ENCODE assay signal across 8 mouse cellular contexts in the genomic region with DNA sequence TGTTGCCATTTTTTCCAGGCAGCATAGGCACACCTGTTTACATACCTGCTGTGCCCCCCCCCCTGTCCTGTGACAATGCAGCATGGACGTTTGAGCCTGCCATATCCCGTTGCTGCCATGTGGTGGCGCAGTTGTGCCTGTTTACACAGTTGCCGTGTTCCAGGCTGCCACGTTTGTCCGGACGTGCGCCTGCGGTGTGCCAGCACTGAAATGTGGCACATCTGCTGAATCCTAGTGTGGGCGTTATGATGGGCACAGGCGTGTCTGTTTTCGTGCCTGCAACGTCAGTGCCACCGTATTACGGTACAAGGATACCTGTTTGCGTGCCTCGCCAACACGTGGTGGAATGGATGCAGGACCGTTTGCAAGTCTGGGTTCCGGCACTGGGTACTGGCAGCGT. TPM values are rescaled to one million over a fixed set of nuclear protein-coding genes. Genes with fewer than 3 reads are reported as not detected.
DNase-seq lines count a peak whose midpoint lies in the region; ATAC-seq and TF ChIP-seq lines count a peak whose summit lies in the region.

No protein-coding gene starts in this region.

- H3K27me3 ChIP-seq in heart, embryonic 16.5 days (ENCODE audit: control insufficient read depth, insufficient read depth, low read length): peaks cover 8% of the 10 kb centered on the region; the same call in 1 of the 2 replicates
- no peaks in the 10 kb centered on the region for H3K27me3 ChIP-seq in liver, embryonic 14.5 days (ENCODE audit: control insufficient read depth, insufficient read depth, low read length)

- TF ChIP-seq EP300 in liver, embryonic 14.5 days (IDR thresholded peaks at IDR 0.05; ENCODE audit: low read depth): no peak

- no peak overlapping the region for H3K9ac ChIP-seq in heart, embryonic 16.5 days (ENCODE audit: low read length)
- H3K9ac ChIP-seq in liver, embryonic 14.5 days (replicated peaks): no peak overlapping the region

- peak; percentile 50 for DNase-seq in urinary bladder, postnatal 14 days (ENCODE audit: low spot score)
- DNase-seq in urinary bladder, postnatal 25 days (ENCODE audit: low spot score): no peak
- peak; percentile 66 for DNase-seq in embryo, embryonic 11 days
- peak; percentile 66 to 71 for DNase-seq in kidney, postnatal 25 days
- DNase-seq in liver, embryonic 14.5 days (ENCODE audit: low read depth in 3 of 3, low spot score in 3 of 3): no peak
- peak; percentile 51 for DNase-seq in neural tube, embryonic 10.5 days (ENCODE audit: extremely low spot score, low spot score)
- peak; percentile 73 for DNase-seq in thymus, postnatal 4 days

- no peak overlapping the region for H3K27ac ChIP-seq in heart, embryonic 16.5 days (ENCODE audit: low read length)
- H3K27ac ChIP-seq in liver, embryonic 14.5 days: no peak overlapping the region

- peak; percentile 78 for TF ChIP-seq CTCF in liver, embryonic 14.5 days (IDR thresholded peaks at IDR 0.05; ENCODE audit: low read depth)

- H3K4me2 ChIP-seq in heart, embryonic 16.5 days (ENCODE audit: low read depth, low read length): peak overlapping the region; percentile 20; the same call in 1 of the 2 replicates
- no peak overlapping the region for H3K4me2 ChIP-seq in liver, embryonic 14.5 days (ENCODE audit: low read depth)

- no peaks in the 10 kb centered on the region for H3K4me1 ChIP-seq in heart, embryonic 16.5 days (ENCODE audit: control insufficient read depth, insufficient read depth, low read length)
- 0 out of 4 replicates have a peak, but pooled peaks cover 0 to 2% of the 10 kb centered on the region in 2 experiments for H3K4me1 ChIP-seq in liver, embryonic 14.5 days (replicated peaks; ENCODE audit: control insufficient read depth in 2 of 2, insufficient read depth in 2 of 2, low read length in 1 of 2)

- no peaks in the 10 kb centered on the region for H3K36me3 ChIP-seq in heart, embryonic 16.5 days (ENCODE audit: control insufficient read depth, insufficient read depth)
- H3K36me3 ChIP-seq in liver, embryonic 14.5 days (replicated peaks; ENCODE audit: control insufficient read depth, insufficient read depth, low read depth): no peaks in the 10 kb centered on the region

- H3K4me3 ChIP-seq in heart, embryonic 16.5 days (ENCODE audit: low read length): no peak overlapping the region
- no peak overlapping the region for H3K4me3 ChIP-seq in liver, embryonic 14.5 days (ENCODE audit: insufficient read depth in 1 of 2, low read depth in 2 of 2, low read length in 2 of 2)

- 0 out of 2 replicates have a peak, but pooled peaks cover 2% of the 10 kb centered on the region for H3K9me3 ChIP-seq in heart, embryonic 16.5 days (replicated peaks; ENCODE audit: control insufficient read depth, low read length)
- H3K9me3 ChIP-seq in liver, embryonic 14.5 days (ENCODE audit: control insufficient read depth, low read length): no peaks in the 10 kb centered on the region

- 12% methylated on average over 21 of the region's 21 CpGs for WGBS in heart, embryonic 16.5 days
- 13% methylated on average over 21 of the region's 21 CpGs for WGBS in liver, embryonic 14.5 days (ENCODE audit: insufficient replicate concordance)

- no peak for ATAC-seq in heart, embryonic 16.5 days (replicated peaks; ENCODE audit: extremely low read depth, insufficient read depth, low FRiP score)
- no peak for ATAC-seq in liver, embryonic 14.5 days (ENCODE audit: insufficient read depth)

RNA-seq across cellular contexts. Expression of gene Gnaz, which starts 41.7 kb away (rescaled TPM):
- polyA plus RNA-seq in heart, embryonic 16.5 days (2015; fragmentation: Nextera tagmentation; extraction: Ambion mirVana): 0.69 and 0.79 TPM in 2 replicates
- 2.1 and 2.2 TPM in 2 replicates for polyA plus RNA-seq in liver, embryonic 14.5 days (2012; rRNA removed)
- polyA plus RNA-seq in liver, embryonic 14.5 days (2014; fragmentation: Nextera tagmentation; extraction: Ambion mirVana): 2.5 and 3.9 TPM in 2 replicates

Comparison
In these comparisons a context has a peak if more than half of its experiments do, and no peak if none do; other contexts are left out.
1. DNase-seq: peak in urinary bladder, postnatal 14 days (single experiment), embryo, embryonic 11 days (single experiment), kidney, postnatal 25 days (2 of 2), neural tube, embryonic 10.5 days (single experiment) and thymus, postnatal 4 days (single experiment); none in urinary bladder, postnatal 25 days (single experiment) and liver, embryonic 14.5 days (0 of 3).